Mouse (Mus musculus) thymus, postnatal 0 days (tissue): ENCODE measurements around the gene AI661453. TPM values are rescaled to one million over a fixed set of nuclear protein-coding genes. Genes with fewer than 3 reads are reported as not detected.
"Not testable (repeated sequence)": the region's sequence is repeated elsewhere in the genome, so short reads cannot be mapped to it uniquely, and the experiment has no call there.

Experiments used
- DNase-seq: peaks from one replicate; pipeline ENCODE4 v3.0.0-alpha.2; 2015; ENCODE audit warnings: low spot score
- polyA plus RNA-seq: library from polyadenylated mRNA; unstranded; fragments of >200 nt; fragmentation: Nextera tagmentation; extraction: Ambion mirVana; gene quantifications from 2 replicates; pipeline ENCODE4 v1.2.1, GENCODE M21; 2015

Gene AI661453
- 0.46 and 0.53 TPM in 2 replicates for polyA plus RNA-seq

GRCm38 (mm10) chr17:47436156-47436906 lies at the start of gene AI661453:
AI661453 (plus strand) TSS chr17:47436615.
- DNase-seq, result peak; percentile 14

DNA sequence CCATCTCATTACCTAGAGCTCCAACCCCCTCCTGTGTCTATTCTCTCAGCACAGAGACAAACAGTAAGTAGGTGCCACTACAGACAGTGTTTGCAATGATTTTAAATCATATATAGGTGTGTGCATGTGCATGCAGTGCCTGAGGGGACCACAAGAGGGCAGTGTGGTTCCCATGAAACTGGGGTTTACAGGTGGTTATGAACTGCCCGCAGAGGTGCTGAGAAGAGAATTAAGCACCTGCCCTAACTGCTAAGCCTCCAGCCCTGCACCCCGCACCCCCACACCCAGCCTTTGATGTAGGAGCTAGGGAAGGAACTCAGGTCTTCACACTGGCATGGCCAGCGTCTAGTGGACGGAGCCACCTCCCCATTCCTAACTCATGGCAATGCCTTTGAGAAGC lies 49.8 kb upstream of the AI661453 start:
- DNase-seq, result peak; percentile 74

GRCm38 (mm10) chr17:47394223-47394869 lies 42.1 kb upstream of the AI661453 start:
- DNase-seq, result peak; percentile 24

GRCm38 (mm10) chr17:47395376-47395913 lies 41.0 kb upstream of the AI661453 start:
- peak; percentile 66 for DNase-seq

DNA sequence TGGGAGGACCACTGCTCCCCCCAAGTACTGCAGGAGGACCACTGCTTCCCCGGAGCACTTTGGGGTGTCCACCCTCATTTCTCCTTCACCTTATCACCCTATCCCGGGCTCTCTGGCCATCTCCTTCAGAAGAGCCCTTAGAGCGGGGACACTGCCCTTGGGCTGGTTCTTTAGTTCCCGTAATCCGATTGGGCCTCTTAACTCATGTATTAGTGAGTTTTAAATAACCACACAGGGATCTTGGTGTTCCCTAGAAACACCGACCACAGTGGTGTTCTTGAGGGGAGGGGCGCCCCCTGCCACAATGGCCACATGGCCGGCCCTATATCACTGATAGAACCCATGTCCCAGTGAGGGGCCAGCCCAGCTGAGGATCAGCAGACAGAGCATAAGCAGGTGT lies 37.3 kb upstream of the AI661453 start:
- DNase-seq, result no peak

DNA sequence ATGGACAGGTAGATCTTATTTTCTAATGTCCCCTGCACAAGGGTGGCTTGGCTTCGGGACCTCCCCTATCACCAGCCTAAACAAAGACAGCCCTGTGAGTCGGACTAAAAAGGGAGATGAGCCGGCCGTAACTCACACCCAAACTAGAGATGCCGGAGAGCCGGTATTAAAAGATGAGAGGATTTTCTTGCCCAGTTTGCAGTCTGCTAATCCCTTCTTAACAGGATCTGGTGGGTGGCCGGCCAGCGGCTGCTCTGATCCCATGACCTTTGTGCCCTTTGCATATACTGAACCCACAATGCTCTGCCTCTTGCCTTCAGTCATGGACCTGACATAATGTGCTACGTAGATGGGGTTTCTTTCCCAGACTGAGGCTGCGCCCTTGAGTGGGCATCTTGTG lies 36.0 kb upstream of the AI661453 start, which contains the start of gene Guca1a:
Gene Guca1a, minus strand, starts transcription at position 134 of the 400 bp plus-strand sequence.
- DNase-seq, result no peak

DNA sequence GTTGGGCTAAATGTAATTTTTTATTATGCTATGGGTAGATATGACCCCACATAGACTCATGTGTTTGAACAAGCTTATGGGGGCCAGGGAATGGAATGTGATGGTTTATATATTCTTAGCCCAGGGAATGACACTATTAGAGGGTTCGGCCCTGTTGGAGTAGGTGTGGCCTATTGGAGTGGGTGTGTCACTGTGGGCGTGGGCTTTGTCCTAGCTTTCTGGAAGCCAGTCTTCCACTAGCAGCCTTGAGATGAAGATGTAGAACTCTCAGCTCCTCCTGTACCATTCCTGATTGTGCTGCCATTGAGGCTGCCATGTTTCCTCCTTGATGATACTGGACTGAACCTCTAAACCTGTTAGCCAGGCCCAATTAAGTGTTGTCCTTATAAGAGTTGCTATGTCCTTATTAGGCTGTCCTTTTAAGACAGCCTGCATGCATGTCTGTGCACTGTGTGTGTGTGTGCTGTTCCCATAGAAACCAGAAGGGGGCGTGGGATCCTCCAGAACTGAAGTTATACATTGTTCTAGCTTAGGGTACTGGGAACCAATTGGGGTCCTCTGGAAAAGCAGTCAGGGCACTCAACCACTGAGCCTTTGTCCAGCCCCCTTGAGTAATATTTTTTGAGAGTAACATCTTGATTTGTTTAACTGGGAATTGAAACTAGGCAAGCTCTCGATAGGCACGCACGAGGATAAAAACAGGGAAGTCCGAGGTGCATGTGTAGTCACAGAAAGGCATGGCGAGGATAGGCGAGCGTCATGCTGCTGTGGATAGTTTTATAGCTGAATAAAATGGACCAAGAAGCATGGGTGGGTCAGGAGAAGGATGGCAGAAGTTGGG lies 28.5 kb upstream of the AI661453 start:
- DNase-seq, result no peak

DNA sequence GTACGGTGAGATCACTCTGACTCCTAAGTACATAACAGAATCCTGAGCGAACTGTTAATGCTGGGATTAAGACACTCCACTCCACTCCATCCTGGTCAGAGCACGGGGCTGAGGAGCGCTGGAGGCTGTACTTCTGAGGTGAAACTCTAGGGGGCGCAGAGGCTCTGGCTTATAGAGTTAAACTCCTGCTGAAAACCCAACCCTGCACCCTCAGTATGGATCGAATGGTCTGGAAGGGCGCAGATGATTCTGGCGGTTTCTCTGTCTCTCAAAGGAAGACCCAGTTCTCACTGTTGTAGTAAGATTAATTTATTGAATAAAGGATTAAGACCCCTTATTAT lies 27.9 kb upstream of the AI661453 start:
- peak; percentile 69 for DNase-seq

- not testable (repeated sequence) for DNase-seq
These were observed 26.2 kb upstream of the AI661453 start for GRCm38 (mm10) chr17:47409897-47410861.

- DNase-seq, result no peak
These were observed 16.2 kb upstream of the AI661453 start for GRCm38 (mm10) chr17:47420195-47420594.

DNA sequence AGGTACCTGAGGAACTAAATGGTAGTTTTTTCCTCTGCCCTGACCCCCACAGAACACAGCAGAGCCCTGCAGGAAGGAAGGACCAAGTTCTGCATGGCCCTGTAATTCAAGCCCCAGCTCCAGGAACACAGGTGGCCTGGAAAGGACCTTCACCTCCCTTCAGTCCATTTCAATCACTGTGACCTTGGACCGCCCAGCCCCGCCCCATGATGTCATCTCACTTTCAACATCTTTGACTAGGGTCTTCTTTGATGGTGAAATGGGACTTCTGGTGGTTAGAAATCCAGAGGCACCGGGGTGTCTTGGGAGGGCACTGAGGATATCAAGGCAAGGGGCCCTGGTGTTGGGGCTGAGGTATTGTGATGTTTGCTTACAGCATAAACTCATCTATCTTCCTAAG lies 14.8 kb upstream of the AI661453 start:
- DNase-seq, result no peak

- DNase-seq, result not testable (repeated sequence)
These were observed 13.8 kb upstream of the AI661453 start for GRCm38 (mm10) chr17:47422616-47423015.

DNA sequence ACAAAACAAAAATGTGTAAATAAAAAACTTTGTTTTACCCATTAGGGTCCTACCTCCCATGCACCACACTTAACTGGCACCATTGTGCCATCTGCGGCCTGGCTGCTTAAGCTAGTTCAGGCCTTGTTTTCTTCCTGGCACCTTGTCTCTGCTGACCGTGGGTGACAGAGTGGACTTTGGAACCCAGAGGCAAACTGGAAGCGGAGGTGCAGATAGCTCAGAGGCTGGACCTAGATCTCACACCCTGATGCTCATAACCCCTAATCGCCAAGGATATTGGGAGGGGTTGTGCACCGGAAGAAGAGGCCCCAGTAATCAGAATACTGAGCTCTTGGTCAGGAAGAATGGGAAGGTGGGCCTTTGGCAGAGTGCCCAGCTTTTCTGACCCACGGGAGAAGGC lies 12.2 kb upstream of the AI661453 start:
- DNase-seq, result no peak

- peak; percentile 59 for DNase-seq
These were observed 9.1 kb upstream of the AI661453 start for GRCm38 (mm10) chr17:47427316-47427715.

DNA sequence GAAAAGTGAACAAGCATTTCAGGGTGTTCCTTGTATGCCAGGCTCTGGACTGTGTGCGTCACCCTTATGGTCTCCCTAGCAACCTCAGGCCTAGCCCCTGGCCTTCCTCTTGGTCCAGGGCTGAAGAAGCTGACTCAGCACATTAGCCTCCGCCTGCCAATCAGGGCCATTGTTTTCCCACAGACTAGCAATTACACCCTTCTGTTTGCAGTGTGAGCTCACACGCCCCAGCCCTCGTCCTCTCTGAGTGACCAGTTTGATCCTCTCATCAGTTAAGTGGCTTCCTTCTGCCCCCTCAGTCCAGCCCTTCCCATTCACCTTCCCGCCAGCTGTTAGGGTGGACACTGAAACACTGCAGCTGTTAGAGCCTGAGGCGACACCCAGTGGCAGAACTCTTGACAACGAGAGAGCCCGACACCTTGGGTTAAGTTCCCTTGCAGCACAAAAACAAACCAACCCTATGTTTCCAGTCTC lies 7.5 kb upstream of the AI661453 start:
- no peak for DNase-seq

- DNase-seq, result no peak
These were observed 5.6 kb upstream of the AI661453 start for GRCm38 (mm10) chr17:47430815-47431214.

DNA sequence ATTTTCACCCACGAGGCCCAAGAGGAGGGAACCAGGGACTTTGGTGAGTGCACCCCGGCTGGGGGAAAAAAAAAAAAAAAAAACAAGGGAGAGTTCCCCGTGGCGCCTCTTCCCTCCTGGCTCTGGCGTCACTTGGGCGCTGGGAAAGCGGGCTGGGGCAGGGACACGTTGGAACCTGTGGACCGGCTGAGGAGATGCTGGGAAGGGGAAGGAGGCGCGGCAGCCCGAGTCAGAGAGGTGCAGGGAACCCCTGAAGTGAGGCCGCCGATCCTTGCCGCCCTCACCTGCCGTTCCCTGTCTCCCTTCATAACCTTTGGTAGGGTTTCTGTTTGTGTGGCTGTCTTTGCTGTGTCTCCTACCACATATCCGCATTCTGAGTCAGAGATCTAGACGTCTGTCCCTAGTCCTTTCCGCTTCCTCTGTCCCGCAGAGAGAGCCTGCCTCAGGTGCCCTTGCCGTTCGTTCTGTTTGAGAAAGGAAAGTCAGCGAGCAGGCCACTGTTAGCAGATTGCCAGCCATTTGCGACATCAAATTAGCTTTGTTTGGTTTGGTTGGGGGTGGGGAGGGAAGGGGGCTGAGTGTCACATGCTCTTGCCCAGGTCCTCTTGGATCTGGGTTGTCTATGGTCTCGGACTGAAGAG lies 612 bp downstream of the AI661453 start, which contains the start of gene 1700001C19Rik:
Gene 1700001C19Rik, minus strand, starts transcription at position 470 of the 641 bp plus-strand sequence.
- DNase-seq, result peak; percentile 35

- no peak for DNase-seq
These were observed 2.2 kb downstream of the AI661453 start for GRCm38 (mm10) chr17:47438611-47439010.

- DNase-seq, result no peak
These were observed 3.1 kb downstream of the AI661453 start for GRCm38 (mm10) chr17:47439396-47440028.
